Mouse (Mus musculus) urinary bladder, postnatal 4 days (tissue): ENCODE measurements at regions not wholly inside any gene's neighbourhood (a gene's known extent, or its start where the extent isn't known, plus 50 kb on each side); places are given as distances from the start of the nearest gene placed in this dataset.

Experiments used
- DNase-seq, 2 experiments: peaks; one replicate each; pipeline ENCODE4 v3.0.0; 2021 to 2022; ENCODE audit warnings: low spot score in 2 of 2

DNA sequence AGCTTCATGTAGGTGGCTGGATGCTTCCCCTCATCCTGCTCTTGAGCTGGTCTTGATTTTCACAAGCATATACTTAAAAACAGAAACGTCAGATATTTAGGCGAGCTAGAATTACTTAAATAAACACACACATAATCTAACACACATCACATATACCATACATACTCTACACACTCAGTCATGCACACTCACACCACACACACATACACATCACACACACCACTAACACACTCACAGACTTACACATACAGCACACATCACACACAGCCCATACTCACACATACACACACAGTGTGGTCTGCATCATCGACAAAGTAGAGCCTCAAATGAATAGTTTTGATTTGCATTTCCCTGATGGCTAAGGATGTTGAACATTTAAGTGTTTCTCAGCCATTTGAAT, 116.9 kb downstream of the Spry2 start:
- DNase-seq = no peak

GRCm38 (mm10) chr14:105779349-105779748, 117.3 kb downstream of the Spry2 start:
- DNase-seq = no peak

DNA sequence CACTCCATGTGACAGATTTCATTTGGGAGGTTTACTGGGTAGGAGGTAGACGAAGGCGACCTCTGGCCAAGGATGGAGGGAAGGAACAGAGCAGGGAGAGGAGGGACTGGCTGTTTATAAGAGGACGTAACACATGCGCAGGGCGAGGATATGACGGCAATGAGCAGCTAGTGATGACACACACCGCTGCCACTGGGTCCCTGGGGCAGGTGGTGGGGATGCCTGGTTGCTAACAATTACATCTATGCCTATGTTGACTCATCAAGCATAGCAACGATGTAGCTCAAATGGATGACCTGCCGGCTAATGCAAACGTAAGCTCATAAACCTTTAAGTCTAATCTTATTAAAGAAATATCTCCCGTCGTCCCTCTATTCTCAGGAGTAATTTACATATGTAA, 122.9 kb downstream of the Spry2 start:
- no peak for DNase-seq

- DNase-seq = no peak
Observed at GRCm38 (mm10) chr14:105767100-105767499, 129.5 kb downstream of the Spry2 start.

GRCm38 (mm10) chr14:105752509-105753375, 143.9 kb downstream of the Spry2 start:
- DNase-seq = no peak

DNA sequence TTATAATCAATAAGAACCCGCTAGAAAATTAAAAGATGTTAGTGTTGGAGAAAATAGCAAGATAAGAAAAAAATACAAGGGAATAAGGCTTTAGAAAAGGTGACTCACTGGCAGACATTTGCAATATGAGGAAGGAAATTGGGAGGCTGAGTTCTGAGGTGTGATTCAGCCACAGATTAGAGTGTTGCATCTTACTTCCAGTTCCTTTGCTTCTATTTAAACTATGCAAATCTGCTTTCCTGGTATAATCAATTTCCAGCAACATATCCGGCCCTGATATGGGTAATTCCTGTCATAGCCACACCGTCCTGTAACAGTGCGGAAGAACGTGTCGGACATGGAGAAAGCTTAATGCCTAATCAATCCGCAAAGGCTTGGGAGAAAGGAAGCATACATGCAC, 144.9 kb downstream of the Spry2 start:
- DNase-seq = no peak

- no peak for DNase-seq
Observed at GRCm38 (mm10) chr14:105744578-105744977, 152.0 kb downstream of the Spry2 start.

GRCm38 (mm10) chr14:105744125-105744524, 152.5 kb downstream of the Spry2 start:
- DNase-seq = no peak

DNA sequence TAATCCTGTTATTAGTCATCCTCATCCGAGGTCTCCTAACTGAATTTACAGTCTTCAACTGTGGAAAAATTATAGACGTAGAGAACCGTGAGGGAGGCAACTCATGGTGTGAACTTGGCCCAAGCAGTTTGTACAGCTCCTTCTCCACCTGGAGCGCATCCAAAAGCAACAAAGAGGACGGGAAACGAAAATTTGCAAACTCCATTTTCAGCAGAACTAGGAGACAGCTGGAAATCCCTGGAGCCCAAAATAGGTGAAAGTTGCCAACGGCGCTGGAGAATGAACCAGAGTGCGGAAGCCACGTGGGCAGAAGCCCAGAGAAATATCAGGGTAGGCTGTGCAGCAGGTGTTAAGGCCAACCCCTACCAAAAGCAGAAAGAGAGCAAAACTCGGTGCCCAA, 155.7 kb downstream of the Spry2 start:
- DNase-seq = peak; percentile 49 to 59

DNA sequence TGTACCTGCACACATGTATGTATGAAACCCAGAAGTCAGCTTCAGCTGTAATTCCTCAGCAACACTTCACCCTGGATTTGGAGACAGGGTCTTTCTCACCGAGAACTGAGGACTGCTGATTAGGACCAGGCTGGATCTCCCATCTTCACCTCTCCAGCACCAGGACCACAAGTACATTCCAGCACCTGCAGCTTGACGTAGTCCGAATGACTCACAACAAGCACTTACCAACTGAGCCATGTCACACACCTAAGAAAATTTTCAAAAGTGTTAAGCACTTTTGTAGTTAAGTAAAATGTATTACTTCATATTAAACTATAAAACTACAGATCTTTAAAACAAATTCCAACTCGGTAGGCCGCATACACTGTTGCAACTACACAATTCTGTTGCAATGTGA, 158.1 kb downstream of the Spry2 start:
- no peak for DNase-seq

- DNase-seq = no peak
Observed at GRCm38 (mm10) chr14:105736352-105736751, 160.3 kb downstream of the Spry2 start.

GRCm38 (mm10) chr14:105734291-105734690, 162.3 kb downstream of the Spry2 start:
- DNase-seq = no peak

- no peak for DNase-seq
Observed at GRCm38 (mm10) chr14:105733013-105733728, 163.4 kb downstream of the Spry2 start.

DNA sequence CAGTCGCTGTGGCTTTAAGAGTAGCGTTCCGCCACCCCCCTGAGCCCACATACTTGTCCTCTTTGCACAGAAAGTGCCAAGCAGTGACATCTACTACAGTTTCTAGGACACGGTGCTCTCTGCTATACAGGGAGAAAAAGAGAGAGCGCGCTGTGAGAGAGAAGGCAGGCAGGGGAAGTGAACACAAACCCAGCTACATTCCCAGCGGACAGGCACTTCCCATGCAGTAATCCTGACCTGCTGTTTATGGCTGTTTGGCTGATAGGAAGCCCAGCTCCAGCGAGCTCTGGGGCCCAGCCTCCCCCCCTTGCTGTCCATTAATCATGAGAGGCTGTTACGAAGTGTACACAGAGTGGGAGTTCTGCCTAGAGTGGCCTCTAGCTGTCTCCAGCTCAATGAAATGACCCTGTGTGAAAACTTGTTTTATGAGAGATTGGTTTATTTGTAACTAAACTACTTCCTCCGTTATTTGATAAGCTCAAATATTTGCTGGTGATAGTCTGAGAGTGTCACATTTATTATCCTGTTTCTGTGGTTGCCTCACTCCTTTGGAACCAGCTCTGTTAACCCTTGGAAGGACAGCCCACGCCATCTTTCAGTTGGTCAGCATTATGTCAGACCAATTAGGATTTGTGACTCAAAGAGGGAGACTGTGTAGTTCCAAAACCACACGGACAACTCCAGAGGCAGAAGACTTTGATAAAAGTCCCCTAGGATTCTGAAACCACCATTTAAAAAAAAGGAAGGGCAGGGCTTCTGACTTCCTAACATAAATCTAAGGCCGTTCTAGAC, 164.2 kb downstream of the Spry2 start:
- DNase-seq = peak; percentile 66 to 77

DNA sequence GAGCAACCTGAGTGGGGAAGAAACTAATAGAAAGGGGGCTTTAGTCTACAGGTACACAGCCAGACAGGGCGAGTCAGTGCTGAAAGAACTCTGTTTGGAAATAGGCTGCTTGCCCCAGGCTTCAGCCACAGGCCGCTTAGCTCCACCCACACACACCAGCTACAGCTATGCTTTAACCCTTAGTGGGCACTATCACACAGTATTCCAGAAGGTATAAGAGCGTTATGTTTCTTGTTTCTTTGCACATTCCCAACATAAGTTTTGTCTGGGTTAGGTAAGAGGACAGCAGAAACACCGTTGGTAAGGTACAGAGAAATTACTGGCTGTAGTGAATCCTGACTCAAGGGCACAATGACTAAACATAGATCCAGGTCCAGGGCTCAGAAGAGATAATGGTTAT, 165.8 kb downstream of the Spry2 start:
- DNase-seq = no peak

DNA sequence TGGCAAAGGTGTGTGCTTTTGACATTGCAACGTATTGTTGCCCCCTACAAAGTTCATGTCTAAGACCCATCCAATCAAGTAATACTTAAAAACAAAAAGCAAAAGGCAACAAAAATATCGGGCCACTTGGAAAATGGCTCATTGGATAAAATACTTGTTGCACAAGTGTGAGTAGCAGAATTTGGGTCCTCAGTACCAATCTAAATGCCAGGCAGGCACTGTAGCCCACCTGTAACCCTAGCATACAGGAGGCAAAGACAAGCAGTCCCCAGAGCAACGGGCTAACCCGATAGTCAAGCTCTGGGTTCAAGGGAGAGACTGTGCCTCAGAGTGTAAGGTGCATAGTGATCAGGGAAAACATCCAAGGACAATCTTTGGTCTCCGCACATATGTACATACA, 167.8 kb downstream of the Spry2 start:
- DNase-seq = no peak

DNA sequence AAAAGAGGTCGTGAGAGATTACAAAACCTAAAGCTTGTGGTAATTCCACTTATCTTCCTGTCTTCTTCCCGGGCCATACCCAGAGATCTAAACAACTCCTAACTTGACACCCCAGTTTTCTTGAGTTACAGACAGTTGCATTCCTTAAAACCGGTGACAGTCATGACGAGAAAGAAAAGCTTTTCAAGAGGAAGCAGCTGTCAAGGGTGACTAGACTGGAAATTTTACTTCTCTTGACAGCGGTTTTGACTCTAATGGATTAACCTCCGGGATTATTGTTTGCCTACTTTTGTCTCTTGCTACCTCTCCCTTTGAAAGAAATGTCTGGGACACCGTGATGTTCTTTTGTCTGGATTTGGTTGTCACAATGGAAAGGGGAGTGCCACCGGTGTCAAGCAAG, 170.9 kb downstream of the Spry2 start:
- no peak for DNase-seq

- no peak for DNase-seq
Observed at GRCm38 (mm10) chr14:105722923-105723322, 173.7 kb downstream of the Spry2 start.

DNA sequence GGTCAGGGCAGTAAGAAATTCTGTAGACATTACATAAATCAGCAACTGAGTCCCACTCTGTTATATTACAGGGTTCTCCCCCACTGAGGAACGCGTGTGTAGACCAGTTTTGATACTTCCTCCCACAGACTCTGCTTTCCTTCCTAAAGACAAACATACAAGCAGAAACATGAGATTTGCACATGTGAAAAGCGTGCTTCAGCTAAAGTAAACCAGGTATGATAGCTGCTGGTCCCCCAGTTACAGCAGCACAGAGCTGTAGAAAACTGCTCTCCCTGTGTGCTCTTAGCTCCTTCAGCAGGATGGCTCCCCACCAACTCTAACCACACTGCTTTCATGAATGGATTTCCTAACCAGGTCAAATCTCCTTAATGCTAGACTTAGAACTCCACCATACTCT, 175.0 kb downstream of the Spry2 start:
- no peak for DNase-seq

- no peak for DNase-seq
Observed at GRCm38 (mm10) chr14:105720816-105721510, 175.7 kb downstream of the Spry2 start.

GRCm38 (mm10) chr14:105718676-105719441, 177.8 kb downstream of the Spry2 start:
- no peak for DNase-seq
